Comparison of ENCODE assay signal across 12 mouse cellular contexts in genomic region chr10:18409068-18409467, GRCm38 (mm10).
A peak's percentile ranks its signal among the peaks of the same experiment; 100 is the strongest.
DNase-seq lines count a peak whose midpoint lies in the region; ATAC-seq and TF ChIP-seq lines count a peak whose summit lies in the region.
"Had no signal": no experiment of that assay in that cellular context is flagged by ENCODE, and none has a peak within 500 bp of the region (broad histone marks: within the 10 kb centered on the region; RNA-seq: fewer than 3 reads in every experiment).

No protein-coding gene starts in this region.

- no peaks in the 10 kb centered on the region for H3K36me3 ChIP-seq in heart, embryonic 12.5 days
- H3K36me3 ChIP-seq in forebrain, embryonic 14.5 days (ENCODE audit: control insufficient read depth, insufficient read depth, low read length): no peaks in the 10 kb centered on the region
- H3K36me3 ChIP-seq in limb, embryonic 14.5 days (ENCODE audit: control insufficient read depth, insufficient read depth, low read length): no peaks in the 10 kb centered on the region
- H3K36me3 ChIP-seq in thymus, adult 2 months (ENCODE audit: control insufficient read depth, insufficient read depth, low read length): no peaks in the 10 kb centered on the region

- H3K27ac ChIP-seq in heart, embryonic 12.5 days (ENCODE audit: poor library complexity, severe bottlenecking): no peak overlapping the region
- peak overlapping the region; percentile 76; the same call in 1 of the 2 replicates for H3K27ac ChIP-seq in forebrain, embryonic 14.5 days (ENCODE audit: low read depth, low read length)
- H3K27ac ChIP-seq in limb, embryonic 14.5 days (replicated peaks; ENCODE audit: low read depth, low read length): no peak overlapping the region
- no peak overlapping the region for H3K27ac ChIP-seq in thymus, adult 2 months (ENCODE audit: control insufficient read depth, insufficient read depth, low read length)

- H3K4me1 ChIP-seq in heart, embryonic 12.5 days (replicated peaks): peaks cover 38% of the 10 kb centered on the region
- peaks cover 18% of the 10 kb centered on the region for H3K4me1 ChIP-seq in forebrain, embryonic 14.5 days (ENCODE audit: control insufficient read depth, insufficient read depth, low read length)
- peaks cover 32% of the 10 kb centered on the region for H3K4me1 ChIP-seq in limb, embryonic 14.5 days (ENCODE audit: control insufficient read depth, insufficient read depth, low read length)
- peaks cover 10% of the 10 kb centered on the region for H3K4me1 ChIP-seq in thymus, adult 2 months (replicated peaks; ENCODE audit: control insufficient read depth, insufficient read depth, low read length)

- no peak for TF ChIP-seq CTCF in thymus, adult 2 months (IDR thresholded peaks at IDR 0.05; ENCODE audit: borderline replicate concordance, control insufficient read depth, extremely low read depth, insufficient read depth, low read length, poor library complexity)

- H3K4me2 ChIP-seq in heart, embryonic 12.5 days: peak overlapping the region; percentile 77
- H3K4me2 ChIP-seq in forebrain, embryonic 14.5 days (ENCODE audit: low read length): peak overlapping the region; percentile 69
- peak overlapping the region; percentile 85 for H3K4me2 ChIP-seq in limb, embryonic 14.5 days (replicated peaks; ENCODE audit: low read depth, low read length, severe bottlenecking)

- no peak for DNase-seq in heart, postnatal 4 days
- DNase-seq in brain, adult 2 months (ENCODE audit: low read depth, low spot score): peak; percentile 30
- DNase-seq in forebrain, embryonic 14.5 days (ENCODE audit: low spot score): peak; percentile 47
- DNase-seq in limb, embryonic 14.5 days (ENCODE audit: low spot score): no peak
- DNase-seq in retina, embryonic 14.5 days (ENCODE audit: low spot score): no peak
- DNase-seq in thymus, adult 2 months: no peak
- DNase-seq in urinary bladder, postnatal 4 days (ENCODE audit: low spot score in 2 of 2): no peak
- DNase-seq: kidney, postnatal 14 days; lung, postnatal 4 days; right cerebral cortex, postnatal 14 days had no signal

- WGBS in heart, embryonic 12.5 days: 59% methylated on average over 2 of the region's 2 CpGs
- 4% methylated on average over 2 of the region's 2 CpGs for WGBS in forebrain, embryonic 14.5 days
- WGBS in limb, embryonic 14.5 days: 42% methylated on average over 2 of the region's 2 CpGs
- 94% methylated on average over 2 of the region's 2 CpGs for WGBS in thymus, adult 2 months

- peak overlapping the region; percentile 59 for H3K4me3 ChIP-seq in heart, embryonic 12.5 days
- peak overlapping the region; percentile 62 for H3K4me3 ChIP-seq in forebrain, embryonic 14.5 days (ENCODE audit: low read depth, low read length)
- peak overlapping the region; percentile 40 for H3K4me3 ChIP-seq in limb, embryonic 14.5 days (replicated peaks; ENCODE audit: low read length)
- no peak overlapping the region for H3K4me3 ChIP-seq in thymus, adult 2 months (ENCODE audit: control insufficient read depth, insufficient read depth, low read length)

- no peak for ATAC-seq in heart, embryonic 12.5 days (ENCODE audit: insufficient number of reproducible peaks, low FRiP score)
- ATAC-seq in forebrain, embryonic 14.5 days: no peak
- no peak for ATAC-seq in limb, embryonic 14.5 days (ENCODE audit: low FRiP score, low read depth)

- H3K9me3 ChIP-seq in heart, embryonic 12.5 days (replicated peaks): no peaks in the 10 kb centered on the region
- no peaks in the 10 kb centered on the region for H3K9me3 ChIP-seq in forebrain, embryonic 14.5 days (replicated peaks; ENCODE audit: control insufficient read depth, low read length)
- no peaks in the 10 kb centered on the region for H3K9me3 ChIP-seq in limb, embryonic 14.5 days (ENCODE audit: control insufficient read depth, low read length)

- no peak for TF ChIP-seq POLR2A in limb, embryonic 14.5 days (IDR thresholded peaks at IDR 0.05; ENCODE audit: borderline replicate concordance, extremely low read depth, insufficient read depth, insufficient read length)
- TF ChIP-seq POLR2A in thymus, adult 2 months (IDR thresholded peaks at IDR 0.05; ENCODE audit: control insufficient read depth, extremely low read depth, insufficient read depth, low read length, poor library complexity): no peak

- peak overlapping the region; percentile 35 for H3K9ac ChIP-seq in heart, embryonic 12.5 days
- peak overlapping the region; percentile 86 for H3K9ac ChIP-seq in forebrain, embryonic 14.5 days (ENCODE audit: low read length)
- H3K9ac ChIP-seq in limb, embryonic 14.5 days (ENCODE audit: low read depth, low read length, severe bottlenecking): no peak overlapping the region

- no peaks in the 10 kb centered on the region for H3K27me3 ChIP-seq in heart, embryonic 12.5 days (replicated peaks)
- no peaks in the 10 kb centered on the region for H3K27me3 ChIP-seq in forebrain, embryonic 14.5 days (replicated peaks; ENCODE audit: control insufficient read depth, insufficient read depth, low read length)
- no peaks in the 10 kb centered on the region for H3K27me3 ChIP-seq in limb, embryonic 14.5 days (ENCODE audit: control insufficient read depth, insufficient read depth, low read length)
- no peaks in the 10 kb centered on the region for H3K27me3 ChIP-seq in thymus, adult 2 months (ENCODE audit: control insufficient read depth, insufficient read depth, low read length)
- H3K27me3 ChIP-seq: CH12.LX had no signal

Comparison
In these comparisons a context has a peak if more than half of its experiments do, and no peak if none do; other contexts are left out.
1. DNase-seq: peak in brain, adult 2 months (single experiment) and forebrain, embryonic 14.5 days (single experiment); none in heart, postnatal 4 days (single experiment), limb, embryonic 14.5 days (single experiment), retina, embryonic 14.5 days (single experiment), thymus, adult 2 months (single experiment) and urinary bladder, postnatal 4 days (0 of 2).
2. Peak in every context shown above with its lines, with median percentiles within 50 percentile points of each other: H3K4me2 ChIP-seq.